Mouse (Mus musculus) spleen, postnatal 14 days (tissue): ENCODE measurements around the gene Slc27a4.

Source experiments
- DNase-seq, 2 experiments: peaks; one replicate each; pipeline ENCODE4 v3.0.0; 2021 to 2022; ENCODE audit warnings: low spot score in 2 of 2

Slc27a4 gene

DNA sequence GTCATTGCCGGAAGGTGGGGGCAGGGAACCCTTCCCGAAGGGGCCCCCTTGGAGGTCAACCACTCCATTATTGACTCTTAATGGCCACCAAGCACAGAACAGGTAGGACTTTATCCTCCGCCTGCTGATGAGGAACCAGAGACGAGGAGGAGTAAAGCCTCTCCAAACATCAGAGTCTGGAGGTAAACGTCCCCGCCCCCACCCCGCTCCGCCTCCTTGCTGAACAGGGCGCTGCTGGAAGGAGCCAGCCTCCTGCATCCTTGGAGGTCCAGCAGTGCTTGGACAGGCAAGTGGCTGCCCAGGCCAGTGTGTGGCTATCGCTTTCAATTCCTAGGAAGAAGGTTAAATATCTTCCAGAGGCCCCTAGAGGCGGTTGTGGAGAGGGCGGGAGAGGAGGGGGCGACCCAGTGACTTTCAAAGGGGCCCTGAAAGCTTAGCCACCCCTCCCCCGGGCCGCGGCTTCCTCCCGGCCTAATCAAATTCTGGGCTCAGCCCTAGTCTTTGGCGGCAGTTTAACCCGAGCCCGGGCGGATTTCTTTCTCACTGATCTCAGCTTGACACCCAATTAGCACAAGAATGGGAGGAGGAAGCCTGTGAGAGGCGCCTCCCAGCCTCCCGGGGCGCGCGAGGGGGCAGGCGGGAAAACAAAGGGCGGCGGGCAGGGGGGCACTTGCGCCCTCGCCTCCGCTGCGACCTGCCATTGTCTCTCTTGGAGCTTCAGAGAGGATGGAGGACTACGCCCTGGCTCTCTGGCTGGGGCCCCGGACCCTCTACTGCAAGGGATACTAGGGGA is 17.8 kb downstream of the Slc27a4 start, which contains the start of gene Urm1:
TSS of gene Urm1 (plus strand) at position 51 of the 793 bp plus-strand sequence.
- peak; percentile 19 to 27 for DNase-seq

GRCm38 (mm10) chr2:29826318-29826925 is 24.0 kb downstream of the Slc27a4 start:
- no peak for DNase-seq

DNA sequence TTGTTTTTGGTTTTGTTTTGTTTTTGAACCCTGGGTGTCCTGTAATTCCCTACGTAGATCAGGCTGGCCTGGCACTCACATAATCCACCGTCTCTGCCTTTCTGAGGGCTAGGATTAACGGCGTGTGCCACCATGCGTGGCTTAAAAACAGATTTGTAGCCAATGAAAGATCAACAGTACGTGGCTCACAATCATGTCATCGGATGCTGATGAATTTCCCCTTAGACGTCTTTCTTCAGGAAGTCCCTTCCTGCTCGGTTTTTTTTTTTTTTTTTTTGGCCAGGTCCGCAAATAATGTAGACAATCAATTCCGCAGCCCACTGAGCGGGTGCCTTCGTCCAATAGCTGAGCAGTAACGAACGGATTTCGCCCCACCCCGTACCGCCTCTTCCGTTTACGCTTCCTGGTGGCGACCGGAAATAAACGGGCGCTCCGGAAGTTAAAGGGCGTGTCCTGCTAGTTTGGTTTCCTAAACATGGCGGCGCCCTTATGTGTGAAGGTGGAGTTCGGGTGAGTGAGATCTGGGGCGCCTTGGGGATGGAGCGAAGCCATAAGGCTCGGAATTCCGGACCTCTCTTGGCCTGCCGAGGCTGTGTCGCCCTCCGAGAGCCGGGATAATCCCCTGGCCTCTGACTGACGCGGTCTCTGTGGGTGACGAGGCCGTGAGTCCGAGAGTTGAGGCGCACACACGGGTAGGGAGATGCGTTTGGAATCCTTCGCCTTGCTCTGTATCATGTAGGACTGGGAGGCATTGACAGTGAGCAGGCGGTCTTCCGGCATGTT is 24.7 kb downstream of the Slc27a4 start:
- peak; percentile 85 to 91 for DNase-seq

DNA sequence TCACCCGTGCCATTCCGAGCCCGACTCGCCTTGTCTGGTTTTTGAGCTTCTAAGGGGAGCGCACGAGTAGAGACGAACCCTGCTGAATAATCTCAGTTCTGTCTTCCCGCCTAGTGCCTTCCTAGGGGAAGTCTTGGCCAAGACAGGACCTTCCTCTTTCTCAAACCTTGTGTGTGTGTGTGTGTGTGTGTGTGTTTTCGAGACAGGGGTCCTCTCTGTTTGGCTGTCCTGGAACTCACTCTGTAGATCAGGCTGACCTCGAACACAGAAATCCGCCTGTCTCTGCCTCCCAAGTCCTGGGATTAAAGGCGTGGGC is 25.2 kb downstream of the Slc27a4 start:
- DNase-seq: no peak

GRCm38 (mm10) chr2:29831106-29831505 is 28.7 kb downstream of the Slc27a4 start:
- no peak for DNase-seq

- no peak for DNase-seq
Measured at GRCm38 (mm10) chr2:29833796-29834195, 31.4 kb downstream of the Slc27a4 start.

- no peak for DNase-seq
Measured at GRCm38 (mm10) chr2:29835391-29835899, 33.0 kb downstream of the Slc27a4 start.

DNA sequence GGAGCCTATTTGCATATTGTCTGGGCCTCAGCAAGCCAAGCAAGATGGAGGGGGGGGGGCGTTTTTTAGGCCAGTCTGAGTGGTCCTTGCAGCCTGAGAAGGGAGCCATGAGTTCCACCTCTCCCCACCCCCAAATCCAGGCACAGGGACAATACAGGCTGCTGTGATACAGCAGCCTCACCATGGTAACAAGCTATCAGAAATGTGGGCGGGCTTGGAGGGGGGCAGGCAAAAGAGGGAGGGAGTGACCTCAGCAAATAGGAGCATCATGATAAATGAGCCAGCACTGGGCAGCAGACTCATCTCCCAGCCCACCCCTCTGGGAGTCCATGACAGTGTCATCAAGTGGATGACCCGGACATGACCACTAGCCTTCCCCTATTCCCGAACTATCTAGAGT is 37.0 kb downstream of the Slc27a4 start:
- DNase-seq: no peak

DNA sequence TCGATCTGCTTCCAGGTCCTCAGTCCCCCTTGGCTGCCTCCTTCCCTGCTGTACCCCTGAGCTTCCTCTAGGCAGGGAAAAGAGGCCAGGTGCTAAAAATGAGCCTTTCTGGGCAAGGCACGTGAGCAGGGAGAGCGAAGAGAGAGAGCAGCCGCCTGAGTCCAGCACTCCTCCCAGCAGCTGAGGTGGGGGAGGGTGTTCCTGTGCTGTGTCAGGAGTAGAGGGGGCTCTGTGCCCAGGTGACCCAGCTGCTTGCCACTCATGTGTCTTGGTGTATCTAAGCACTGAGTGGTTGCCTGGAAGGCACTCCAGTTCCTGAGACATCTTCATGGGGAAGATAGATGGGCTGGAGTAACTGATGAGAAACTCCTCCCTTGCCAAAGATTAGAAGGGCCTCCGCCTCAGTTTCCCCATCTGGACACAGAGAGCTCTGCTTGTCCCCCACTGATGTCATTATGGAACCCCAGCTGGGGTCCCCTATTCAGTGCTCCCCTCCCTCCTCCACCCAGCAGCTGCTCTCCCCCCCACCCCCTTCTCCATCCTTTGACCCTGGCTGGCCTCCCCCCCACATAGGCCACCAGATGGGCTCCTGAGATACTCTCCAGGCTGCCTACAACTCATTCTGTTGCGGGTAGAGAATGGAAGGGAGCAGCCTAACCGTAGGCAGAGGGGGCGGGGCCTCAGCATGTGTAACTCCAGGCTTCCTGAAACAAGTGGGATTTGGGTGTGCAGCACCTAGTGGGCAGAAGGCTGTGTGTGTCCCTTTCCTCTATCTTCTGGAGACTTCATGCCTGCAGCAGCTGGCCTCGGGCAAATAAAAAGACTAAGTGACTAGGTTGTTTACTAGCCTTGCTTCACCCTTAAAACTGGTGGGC is 41.0 kb downstream of the Slc27a4 start:
- DNase-seq: no peak

DNA sequence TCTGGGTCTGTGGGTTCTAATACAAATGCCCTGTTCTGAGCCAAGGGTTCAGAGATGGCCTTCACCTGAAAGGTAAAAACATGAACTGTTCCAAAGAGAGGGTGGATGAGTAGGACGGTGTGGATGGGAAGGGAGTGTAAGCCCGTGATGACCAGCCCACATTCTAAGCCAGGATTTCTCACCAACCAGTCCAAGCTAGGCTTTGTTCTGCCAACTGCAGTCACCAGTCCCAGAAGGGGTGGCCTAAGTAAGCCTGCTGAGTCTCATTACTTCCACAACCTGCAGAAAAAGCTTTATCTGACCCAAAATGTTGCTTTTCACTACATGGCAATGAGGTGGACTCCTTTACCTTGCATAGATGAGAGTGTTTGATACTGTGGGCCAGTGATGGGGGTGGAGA is 41.7 kb downstream of the Slc27a4 start:
- DNase-seq: no peak

GRCm38 (mm10) chr2:29844661-29845060 is 42.2 kb downstream of the Slc27a4 start:
- DNase-seq: no peak

- DNase-seq: no peak
Measured at GRCm38 (mm10) chr2:29845636-29846035, 43.2 kb downstream of the Slc27a4 start.

DNA sequence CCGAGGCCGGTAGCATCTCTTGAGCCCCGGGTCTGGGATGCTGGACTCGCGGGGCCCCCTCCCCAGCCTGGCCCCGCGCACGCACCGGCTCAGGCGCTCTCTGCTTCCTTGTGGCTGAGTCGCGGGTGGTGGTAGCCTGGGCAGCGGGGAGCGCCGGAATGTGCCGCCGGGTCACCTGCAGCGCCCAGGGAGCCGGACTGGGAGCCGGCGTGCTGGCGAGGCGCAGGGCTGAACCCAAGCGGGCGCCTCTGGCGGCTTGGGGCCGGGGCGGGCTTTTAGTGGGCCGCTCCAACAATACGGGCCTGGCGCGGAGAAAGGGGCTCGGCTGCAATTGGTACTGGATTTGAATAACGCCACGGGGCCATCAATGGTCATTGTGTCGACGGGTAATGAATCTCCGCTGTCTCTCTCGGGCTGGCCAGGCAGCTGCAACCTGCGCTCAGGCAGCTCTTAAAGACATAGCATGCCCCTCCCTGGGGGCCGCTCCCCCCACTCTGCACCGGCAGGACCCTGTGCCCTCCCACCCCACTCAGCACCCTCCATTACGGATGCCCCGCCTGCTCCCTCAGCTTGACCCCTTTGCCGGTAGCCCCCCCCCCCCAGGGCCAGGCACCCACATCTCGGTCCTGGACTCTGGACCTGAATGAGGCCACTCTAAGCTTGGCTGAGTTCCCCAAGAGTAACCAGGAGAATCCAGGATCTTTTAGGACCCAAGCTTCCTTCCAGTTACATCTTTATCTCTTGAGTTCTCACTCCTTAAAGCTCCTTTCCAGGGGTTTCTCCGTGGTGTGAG is 43.8 kb downstream of the Slc27a4 start:
- no peak for DNase-seq

DNA sequence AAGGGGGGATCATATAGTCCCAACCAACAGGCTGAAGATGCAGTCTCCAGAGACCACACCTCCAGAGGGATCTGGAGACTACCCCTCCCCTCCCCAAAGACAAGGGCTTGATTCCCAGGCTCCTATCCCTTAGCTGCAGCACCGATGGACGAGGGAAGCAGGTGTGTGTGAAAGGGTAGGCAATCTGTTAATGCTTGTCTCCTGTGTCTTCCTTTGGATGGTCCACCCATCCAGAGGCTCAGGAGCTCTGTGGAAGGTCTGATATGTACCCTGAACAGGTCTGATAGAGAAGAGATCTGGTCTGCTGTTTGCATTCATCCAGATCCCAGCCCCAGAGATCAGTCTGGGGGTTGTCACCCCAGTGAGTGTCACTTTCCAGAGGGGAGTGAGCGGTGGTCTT is 44.5 kb downstream of the Slc27a4 start:
- no peak for DNase-seq

DNA sequence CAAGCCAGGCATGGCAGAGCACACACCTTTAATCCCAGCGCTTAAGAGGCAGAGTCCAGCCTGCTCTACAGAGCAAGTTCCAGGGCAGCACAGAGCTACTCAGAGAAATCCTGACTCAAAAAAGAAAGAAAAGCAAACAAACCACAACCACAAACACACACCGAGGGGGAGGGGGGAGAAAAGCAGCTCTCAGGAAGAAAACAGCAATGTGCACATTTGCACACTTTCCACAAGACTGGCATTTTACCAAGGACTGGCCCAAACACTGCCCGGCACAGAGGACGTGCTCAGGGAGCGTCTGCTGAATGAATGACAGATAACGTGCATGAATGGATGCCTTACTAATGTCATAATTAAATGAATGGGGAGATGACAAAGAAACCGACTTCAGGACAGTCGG is 46.6 kb downstream of the Slc27a4 start:
- DNase-seq: no peak

DNA sequence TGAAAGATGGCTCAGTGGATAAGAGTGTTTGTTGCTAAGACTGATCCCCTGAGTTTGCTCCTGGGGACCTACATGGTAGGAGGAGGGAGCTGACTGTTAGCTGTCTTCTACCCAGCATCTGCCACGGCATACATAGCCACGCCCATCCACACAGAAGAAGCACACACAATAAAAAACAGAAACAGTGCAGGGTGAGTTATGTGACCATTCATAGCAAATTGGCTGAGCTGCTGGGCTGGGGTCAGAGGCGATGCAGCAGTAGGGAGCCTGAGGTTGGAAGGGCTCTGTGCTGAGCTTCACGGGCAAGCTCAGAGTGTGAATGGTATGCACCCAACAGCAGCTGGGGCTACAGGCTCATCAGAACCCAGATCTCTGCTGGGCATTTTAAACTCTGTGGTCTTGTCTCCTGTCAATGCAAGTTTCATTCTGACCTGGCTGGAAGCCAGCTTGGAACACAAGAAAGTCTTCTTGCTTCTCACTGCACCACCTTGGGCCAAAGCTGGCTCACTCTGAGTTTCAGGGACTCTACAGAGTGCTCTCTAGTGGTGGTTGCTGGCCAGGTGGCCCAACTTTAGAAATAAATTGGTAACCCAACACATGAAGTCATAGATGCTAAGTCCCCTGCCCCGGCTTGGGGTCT is 47.5 kb downstream of the Slc27a4 start:
- DNase-seq: no peak

DNA sequence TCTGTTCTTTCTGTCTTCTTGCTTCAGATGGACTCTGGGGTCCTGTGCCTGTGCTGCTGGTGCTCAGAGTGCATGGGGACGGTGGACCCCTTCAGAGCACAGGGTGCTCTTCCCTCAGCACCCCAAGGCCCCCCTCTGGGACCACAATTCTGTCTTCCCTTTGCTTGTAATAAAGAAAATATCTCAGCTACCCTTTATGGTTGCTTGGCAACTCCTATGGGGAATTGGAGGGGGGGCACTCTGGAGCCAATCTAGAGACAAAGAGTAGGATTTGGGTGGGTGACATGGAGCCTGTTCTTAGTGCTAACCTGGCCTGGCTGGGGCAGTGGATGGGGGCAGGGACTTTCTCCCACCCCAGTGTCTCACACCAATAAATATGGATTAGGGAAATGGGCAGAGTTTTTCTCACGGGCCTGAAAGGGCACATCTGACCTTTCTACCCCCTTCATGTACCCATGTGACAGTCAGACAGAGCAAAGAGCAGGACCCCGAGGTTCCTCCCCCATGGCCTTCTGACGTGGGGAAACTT is 50.6 kb downstream of the Slc27a4 start:
- no peak for DNase-seq

- no peak for DNase-seq
Measured at GRCm38 (mm10) chr2:29853736-29854135, 51.3 kb downstream of the Slc27a4 start.

GRCm38 (mm10) chr2:29855585-29856210 is 53.3 kb downstream of the Slc27a4 start:
- DNase-seq: no peak
